Mouse (Mus musculus): ENCODE results near the gene Cdh16. TPM values are rescaled to one million over a fixed set of nuclear protein-coding genes. Genes with fewer than 3 reads are reported as not detected.

Gene Cdh16
- polyA plus RNA-seq, 1 experiment from 2014 or later = not detected

- H3K9me3 ChIP-seq (replicated peaks; ENCODE audit: control insufficient read depth, low read length) = no peaks in the 10 kb centered on the region
- no peak overlapping the region for H3K9ac ChIP-seq (replicated peaks; ENCODE audit: low read length)
- H3K36me3 ChIP-seq (replicated peaks; ENCODE audit: control insufficient read depth, insufficient read depth, low read depth, low read length) = no peaks in the 10 kb centered on the region
- WGBS = 72% methylated on average over 8 of the region's 8 CpGs
- ATAC-seq (replicated peaks; ENCODE audit: insufficient number of reproducible peaks, low FRiP score, low TSS enrichment, low read depth) (no peak), DNase-seq (ENCODE audit: low spot score) (no peak)
- H3K27ac ChIP-seq (replicated peaks; ENCODE audit: low read depth, low read length) = no peak overlapping the region
- H3K4me2 ChIP-seq (ENCODE audit: low read depth, low read length) = no peak overlapping the region
- H3K27me3 ChIP-seq (ENCODE audit: control insufficient read depth, insufficient read depth, low read length) = no peaks in the 10 kb centered on the region; the same call in 1 of the 2 replicates
- H3K4me1 ChIP-seq (ENCODE audit: control insufficient read depth, insufficient read depth, low read length) = no peaks in the 10 kb centered on the region
- H3K4me3 ChIP-seq (ENCODE audit: low read depth, low read length) = no peak overlapping the region
These were observed 15.0 kb downstream of the Cdh16 start for GRCm38 (mm10) chr8:104609222-104609621.

GRCm38 (mm10) chr8:104607944-104608343 lies 16.3 kb downstream of the Cdh16 start:
- Histone ChIP-seq H3K27me3 (ENCODE audit: control insufficient read depth, insufficient read depth, low read length) (no peaks in the 10 kb centered on the region; the same call in 1 of the 2 replicates), H3K36me3 (replicated peaks; ENCODE audit: control insufficient read depth, insufficient read depth, low read depth, low read length) (no peaks in the 10 kb centered on the region), H3K4me1 (ENCODE audit: control insufficient read depth, insufficient read depth, low read length) (no peaks in the 10 kb centered on the region), H3K4me3 (ENCODE audit: low read depth, low read length) (no peak overlapping the region), H3K9me3 (replicated peaks; ENCODE audit: control insufficient read depth, low read length) (no peaks in the 10 kb centered on the region), H3K4me2 (ENCODE audit: low read depth, low read length) (no peak overlapping the region), H3K9ac (replicated peaks; ENCODE audit: low read length) (no peak overlapping the region), H3K27ac (replicated peaks; ENCODE audit: low read depth, low read length) (no peak overlapping the region)
- ATAC-seq (replicated peaks; ENCODE audit: insufficient number of reproducible peaks, low FRiP score, low TSS enrichment, low read depth) = no peak
- WGBS = 80% methylated on average over 2 of the region's 2 CpGs
- DNase-seq (ENCODE audit: low spot score) = no peak

- Histone ChIP-seq H3K4me3 (ENCODE audit: low read depth, low read length) (no peak overlapping the region), H3K9me3 (replicated peaks; ENCODE audit: control insufficient read depth, low read length) (no peaks in the 10 kb centered on the region), H3K4me2 (ENCODE audit: low read depth, low read length) (no peak overlapping the region), H3K27ac (replicated peaks; ENCODE audit: low read depth, low read length) (no peak overlapping the region), H3K9ac (replicated peaks; ENCODE audit: low read length) (no peak overlapping the region), H3K4me1 (ENCODE audit: control insufficient read depth, insufficient read depth, low read length) (peaks cover 2% of the 10 kb centered on the region; the same call in 1 of the 2 replicates), H3K36me3 (replicated peaks; ENCODE audit: control insufficient read depth, insufficient read depth, low read depth, low read length) (no peaks in the 10 kb centered on the region), H3K27me3 (ENCODE audit: control insufficient read depth, insufficient read depth, low read length) (no peaks in the 10 kb centered on the region; the same call in 1 of the 2 replicates)
- WGBS = 47% methylated on average over 6 of the region's 6 CpGs
- DNase-seq (ENCODE audit: low spot score) (no peak), ATAC-seq (replicated peaks; ENCODE audit: insufficient number of reproducible peaks, low FRiP score, low TSS enrichment, low read depth) (no peak)
These were observed 17.9 kb downstream of the Cdh16 start for GRCm38 (mm10) chr8:104606329-104606728.

- no peak overlapping the region; the same call in 1 of the 2 replicates for H3K4me2 ChIP-seq (ENCODE audit: low read depth, low read length)
- WGBS = 62% methylated on average over 4 of the region's 4 CpGs
- ATAC-seq (replicated peaks; ENCODE audit: insufficient number of reproducible peaks, low FRiP score, low TSS enrichment, low read depth) = no peak
These were observed 21.0 kb downstream of the Cdh16 start for GRCm38 (mm10) chr8:104603245-104603593.

GRCm38 (mm10) chr8:104602468-104603244 lies 21.5 kb downstream of the Cdh16 start:
- Histone ChIP-seq H3K4me3 (ENCODE audit: low read depth, low read length) (peak overlapping the region; percentile 21; the same call in 1 of the 2 replicates), H3K9me3 (replicated peaks; ENCODE audit: control insufficient read depth, low read length) (no peaks in the 10 kb centered on the region), H3K36me3 (replicated peaks; ENCODE audit: control insufficient read depth, insufficient read depth, low read depth, low read length) (no peaks in the 10 kb centered on the region), H3K9ac (replicated peaks; ENCODE audit: low read length) (no peak overlapping the region; the same call in 1 of the 2 replicates), H3K27me3 (ENCODE audit: control insufficient read depth, insufficient read depth, low read length) (no peaks in the 10 kb centered on the region), H3K27ac (replicated peaks; ENCODE audit: low read depth, low read length) (no peak overlapping the region), H3K4me1 (ENCODE audit: control insufficient read depth, insufficient read depth, low read length) (peaks cover 2% of the 10 kb centered on the region; the same call in 1 of the 2 replicates), H3K4me2 (ENCODE audit: low read depth, low read length) (peak overlapping the region; percentile 37)
- WGBS = 21% methylated on average over 21 of the region's 21 CpGs
- ATAC-seq (replicated peaks; ENCODE audit: insufficient number of reproducible peaks, low FRiP score, low TSS enrichment, low read depth) = peak; percentile 89
- DNase-seq (ENCODE audit: low spot score) = peak; percentile 96

More at GRCm38 (mm10) chr8:104603245-104603593, 21.0 kb downstream of the Cdh16 start:
- H3K4me3 ChIP-seq (ENCODE audit: low read depth, low read length) = no peak overlapping the region
- no peak overlapping the region for H3K9ac ChIP-seq (replicated peaks; ENCODE audit: low read length)
- peaks cover 2% of the 10 kb centered on the region; the same call in 1 of the 2 replicates for H3K4me1 ChIP-seq (ENCODE audit: control insufficient read depth, insufficient read depth, low read length)
- no peak overlapping the region for H3K27ac ChIP-seq (replicated peaks; ENCODE audit: low read depth, low read length)
- no peak for DNase-seq (ENCODE audit: low spot score)
- no peaks in the 10 kb centered on the region for H3K36me3 ChIP-seq (replicated peaks; ENCODE audit: control insufficient read depth, insufficient read depth, low read depth, low read length)
- no peaks in the 10 kb centered on the region for H3K9me3 ChIP-seq (replicated peaks; ENCODE audit: control insufficient read depth, low read length)
- H3K27me3 ChIP-seq (ENCODE audit: control insufficient read depth, insufficient read depth, low read length) = no peaks in the 10 kb centered on the region

- peak; percentile 38 for DNase-seq (ENCODE audit: low spot score)
- Histone ChIP-seq H3K4me3 (ENCODE audit: low read depth, low read length) (0 out of 2 replicates have a peak overlapping the region, but pooled peaks have one; percentile 21), H3K27me3 (ENCODE audit: control insufficient read depth, insufficient read depth, low read length) (no peaks in the 10 kb centered on the region), H3K4me2 (ENCODE audit: low read depth, low read length) (peak overlapping the region; percentile 37), H3K9me3 (replicated peaks; ENCODE audit: control insufficient read depth, low read length) (no peaks in the 10 kb centered on the region), H3K27ac (replicated peaks; ENCODE audit: low read depth, low read length) (no peak overlapping the region), H3K4me1 (ENCODE audit: control insufficient read depth, insufficient read depth, low read length) (peaks cover 2% of the 10 kb centered on the region; the same call in 1 of the 2 replicates), H3K9ac (replicated peaks; ENCODE audit: low read length) (no peak overlapping the region; the same call in 1 of the 2 replicates), H3K36me3 (replicated peaks; ENCODE audit: control insufficient read depth, insufficient read depth, low read depth, low read length) (no peaks in the 10 kb centered on the region)
- peak; percentile 58 for ATAC-seq (replicated peaks; ENCODE audit: insufficient number of reproducible peaks, low FRiP score, low TSS enrichment, low read depth)
- 3% methylated on average over 12 of the region's 12 CpGs for WGBS
These were observed 22.2 kb downstream of the Cdh16 start for GRCm38 (mm10) chr8:104601941-104602371.

- no peak overlapping the region for H3K4me2 ChIP-seq (ENCODE audit: low read depth, low read length)
- no peak overlapping the region for H3K4me3 ChIP-seq (ENCODE audit: low read depth, low read length)
- H3K9ac ChIP-seq (replicated peaks; ENCODE audit: low read length) = peak overlapping the region; percentile 29; the same call in 1 of the 2 replicates
- WGBS = 19% methylated on average over 7 of the region's 7 CpGs
- H3K36me3 ChIP-seq (replicated peaks; ENCODE audit: control insufficient read depth, insufficient read depth, low read depth, low read length) = no peaks in the 10 kb centered on the region
- no peak overlapping the region for H3K27ac ChIP-seq (replicated peaks; ENCODE audit: low read depth, low read length)
- no peak for DNase-seq (ENCODE audit: low spot score)
- no peaks in the 10 kb centered on the region for H3K27me3 ChIP-seq (ENCODE audit: control insufficient read depth, insufficient read depth, low read length)
- no peaks in the 10 kb centered on the region for H3K9me3 ChIP-seq (replicated peaks; ENCODE audit: control insufficient read depth, low read length)
- no peak for ATAC-seq (replicated peaks; ENCODE audit: insufficient number of reproducible peaks, low FRiP score, low TSS enrichment, low read depth)
- peaks cover 2% of the 10 kb centered on the region; the same call in 1 of the 2 replicates for H3K4me1 ChIP-seq (ENCODE audit: control insufficient read depth, insufficient read depth, low read length)
These were observed 22.8 kb downstream of the Cdh16 start for GRCm38 (mm10) chr8:104601386-104601785.

GRCm38 (mm10) chr8:104598496-104598895 lies 25.7 kb downstream of the Cdh16 start:
- 67% methylated on average over 6 of the region's 6 CpGs for WGBS
- Histone ChIP-seq H3K4me2 (ENCODE audit: low read depth, low read length) (no peak overlapping the region), H3K27me3 (ENCODE audit: control insufficient read depth, insufficient read depth, low read length) (no peaks in the 10 kb centered on the region), H3K36me3 (replicated peaks; ENCODE audit: control insufficient read depth, insufficient read depth, low read depth, low read length) (peaks cover 8% of the 10 kb centered on the region), H3K9me3 (replicated peaks; ENCODE audit: control insufficient read depth, low read length) (no peaks in the 10 kb centered on the region), H3K4me1 (ENCODE audit: control insufficient read depth, insufficient read depth, low read length) (peaks cover 2% of the 10 kb centered on the region; the same call in 1 of the 2 replicates), H3K9ac (replicated peaks; ENCODE audit: low read length) (no peak overlapping the region), H3K4me3 (ENCODE audit: low read depth, low read length) (no peak overlapping the region), H3K27ac (replicated peaks; ENCODE audit: low read depth, low read length) (no peak overlapping the region)
- ATAC-seq (replicated peaks; ENCODE audit: insufficient number of reproducible peaks, low FRiP score, low TSS enrichment, low read depth) (no peak), DNase-seq (ENCODE audit: low spot score) (no peak)

Data from embryonic facial prominence, embryonic 11.5 days (tissue).